Mouse (Mus musculus) intestine, embryonic 16.5 days (tissue): ENCODE results near the gene Zfp990. TPM values are rescaled to one million over a fixed set of nuclear protein-coding genes. Genes with fewer than 3 reads are reported as not detected.
A peak's percentile ranks its signal among the peaks of the same experiment; 100 is the strongest.
"Not testable (repeated sequence)": the region's sequence is repeated elsewhere in the genome, so short reads cannot be mapped to it uniquely, and the experiment has no call there.

Experiments
- ATAC-seq: fragments of 200-750 bp; cut with Nextera tagmentation; 2 replicates; pipeline ENCODE4 v1.8.0; 2017; ENCODE audit warnings: moderate TSS enrichment, moderate library complexity
- H3K27ac ChIP-seq: fragments of 300-500 bp; sonication (generic); 2 replicates; pipeline ENCODE4 v1.5.1; 2014; ENCODE audit warnings: mild to moderate bottlenecking, low read length
- H3K27me3 ChIP-seq: fragments of 300-500 bp; sonication (generic); replicated peaks from 2 replicates; pipeline ENCODE4 v1.6.1; 2014; ENCODE audit warnings: low read length, control low read depth, mixed read lengths; ENCODE audit not compliant: control insufficient read depth, insufficient read depth
- H3K36me3 ChIP-seq: fragments of 300-500 bp; sonication (generic); 2 replicates; pipeline ENCODE4 v1.6.1; 2014; ENCODE audit warnings: low read length, control low read depth; ENCODE audit not compliant: control insufficient read depth, insufficient read depth
- H3K4me1 ChIP-seq: fragments of 300-500 bp; sonication (generic); 2 replicates; pipeline ENCODE4 v1.6.1; 2014; ENCODE audit warnings: low read length, control low read depth, mixed read lengths; ENCODE audit not compliant: control insufficient read depth, insufficient read depth
- H3K4me2 ChIP-seq: fragments of 300-500 bp; sonication (generic); 2 replicates; pipeline ENCODE4 v1.6.1; 2014; ENCODE audit warnings: low read depth, low read length, control low read depth
- H3K4me3 ChIP-seq: fragments of 300-500 bp; sonication (generic); 2 replicates; pipeline ENCODE4 v1.5.1; 2014; ENCODE audit warnings: mild to moderate bottlenecking, low read length
- H3K9ac ChIP-seq: fragments of 300-500 bp; sonication (generic); 2 replicates; pipeline ENCODE4 v1.6.1; 2014; ENCODE audit warnings: low read depth, low read length
- H3K9me3 ChIP-seq: fragments of 300-500 bp; sonication (generic); 2 replicates; pipeline ENCODE4 v1.6.1; 2016; ENCODE audit warnings: low read length, control low read depth; ENCODE audit not compliant: control insufficient read depth
- WGBS: fragments of 180-500 bp; shearing (Covaris S2); extraction: QIAGEN DNeasy Blood & Tissue Kit; methylation state at CpG from one replicate; pipeline ENCODE4 v1.1.7; 2014; 5-methylcytosine and 5-hydroxymethylcytosine counted together
- polyA plus RNA-seq: library from polyadenylated mRNA; unstranded; fragments of >200 nt; fragmentation: Nextera tagmentation; extraction: Ambion mirVana; gene quantifications from 2 replicates; pipeline ENCODE4 v1.2.1, GENCODE M21; 2015

The Zfp990 gene
- polyA plus RNA-seq, 1 experiment from 2014 or later: 0.11 TPM

GRCm38 (mm10) chr4:145576623-145577022 is 66.1 kb downstream of the Zfp990 start:
- H3K9me3 ChIP-seq, H3K4me3 ChIP-seq, H3K27me3 ChIP-seq, H3K9ac ChIP-seq, H3K27ac ChIP-seq, H3K36me3 ChIP-seq, H3K4me2 ChIP-seq, ATAC-seq, H3K4me1 ChIP-seq: not testable (repeated sequence)
- 80% methylated on average over 8 of the region's 8 CpGs for WGBS

DNA sequence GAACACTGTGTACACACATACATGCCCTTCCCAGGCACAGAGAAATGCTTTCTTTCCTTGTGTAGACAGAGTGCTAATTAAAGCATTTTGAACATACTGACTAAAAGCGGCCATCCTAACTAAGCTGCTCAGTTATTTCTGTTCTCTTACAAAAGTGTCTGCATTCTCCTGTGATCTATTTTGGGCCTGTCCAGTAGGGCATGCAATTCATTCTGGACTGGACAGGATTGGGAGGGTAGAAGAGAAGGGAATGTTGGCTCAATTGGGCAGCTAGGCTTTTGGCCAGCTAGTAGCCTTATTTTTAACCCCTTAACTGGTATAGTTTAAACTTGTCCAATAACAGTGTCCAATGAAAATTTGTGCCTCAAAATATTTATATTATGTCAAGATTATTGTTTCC is 69.8 kb downstream of the Zfp990 start:
- H3K27me3 ChIP-seq: not testable (repeated sequence)
- 87% methylated on average over 1 of the region's 1 CpGs for WGBS

GRCm38 (mm10) chr4:145585078-145585477 is 74.5 kb downstream of the Zfp990 start, which contains the start of gene Gm13212:
Gene Gm13212 (plus strand): TSS chr4:145585166.
- not testable (repeated sequence) for H3K4me1 ChIP-seq
- peak; percentile 81 for ATAC-seq

More for the DNA sequence above, 69.8 kb downstream of the Zfp990 start:
- not testable (repeated sequence) for H3K9ac ChIP-seq, H3K4me1 ChIP-seq, H3K4me2 ChIP-seq, H3K36me3 ChIP-seq, H3K9me3 ChIP-seq, H3K27ac ChIP-seq, ATAC-seq, H3K4me3 ChIP-seq

GRCm38 (mm10) chr4:145586046-145586445 is 75.5 kb downstream of the Zfp990 start:
- 82% methylated on average over 2 of the region's 2 CpGs for WGBS
- not testable (repeated sequence) for H3K4me3 ChIP-seq

More at GRCm38 (mm10) chr4:145585078-145585477, 74.5 kb downstream of the Zfp990 start, which contains the start of gene Gm13212:
- H3K27ac ChIP-seq, H3K9me3 ChIP-seq, H3K27me3 ChIP-seq, H3K36me3 ChIP-seq: not testable (repeated sequence)
- Histone ChIP-seq H3K4me3 (peak within 1 kb of the TSS; percentile 33), H3K4me2 (peak within 1 kb of the TSS; percentile 32), H3K9ac (peak within 1 kb of the TSS; percentile 45; the same call in 1 of the 2 replicates)
- WGBS: 23% methylated on average over 11 of the region's 11 CpGs

More at GRCm38 (mm10) chr4:145586046-145586445, 75.5 kb downstream of the Zfp990 start:
- H3K9ac ChIP-seq, H3K4me2 ChIP-seq, H3K27me3 ChIP-seq, H3K27ac ChIP-seq, ATAC-seq, H3K36me3 ChIP-seq, H3K4me1 ChIP-seq, H3K9me3 ChIP-seq: not testable (repeated sequence)

Other genes starting within 250 kb of the Zfp990 start
- 0.04 TPM in 1 of 2 replicates, not detected in the other for gene Tnfrsf8, start 195.6 kb upstream of the Zfp990 start, polyA plus RNA-seq
- 2.1 and 2.7 TPM in 2 replicates for gene Gm13212, start 74.4 kb downstream of the Zfp990 start, polyA plus RNA-seq
- gene Zfp980, start 159.9 kb downstream of the Zfp990 start, polyA plus RNA-seq: not detected in 2 replicates